Mouse (Mus musculus): ENCODE measurements around the gene Ppef1.
"Not testable (repeated sequence)": the region's sequence is repeated elsewhere in the genome, so short reads cannot be mapped to it uniquely, and the experiment has no call there.

The Ppef1 gene

DNA sequence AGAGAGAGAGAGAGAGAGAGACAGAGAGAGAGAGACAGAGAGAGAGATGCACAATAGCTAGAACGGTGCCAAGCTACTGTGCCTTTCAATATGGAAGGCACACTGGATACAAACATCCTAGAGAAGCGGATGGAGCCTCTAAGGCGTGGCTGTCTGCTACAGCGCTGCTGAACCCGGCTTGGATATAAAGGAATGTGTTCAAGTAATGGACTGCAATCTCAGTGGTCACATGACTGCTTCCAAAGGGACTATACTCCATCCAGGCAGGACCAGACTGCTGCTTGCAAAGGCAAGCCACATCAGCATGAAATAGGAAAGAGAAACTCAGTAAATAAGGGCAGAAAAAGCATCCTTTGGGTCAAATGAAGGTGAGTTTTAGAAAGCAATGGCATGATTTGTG, at the start of gene Ppef1:
Ppef1 (minus strand) TSS at position 116 of the 400 bp plus-strand sequence.
- in situ Hi-C loops (cut with MboI, MseI) = no loop called here

DNA sequence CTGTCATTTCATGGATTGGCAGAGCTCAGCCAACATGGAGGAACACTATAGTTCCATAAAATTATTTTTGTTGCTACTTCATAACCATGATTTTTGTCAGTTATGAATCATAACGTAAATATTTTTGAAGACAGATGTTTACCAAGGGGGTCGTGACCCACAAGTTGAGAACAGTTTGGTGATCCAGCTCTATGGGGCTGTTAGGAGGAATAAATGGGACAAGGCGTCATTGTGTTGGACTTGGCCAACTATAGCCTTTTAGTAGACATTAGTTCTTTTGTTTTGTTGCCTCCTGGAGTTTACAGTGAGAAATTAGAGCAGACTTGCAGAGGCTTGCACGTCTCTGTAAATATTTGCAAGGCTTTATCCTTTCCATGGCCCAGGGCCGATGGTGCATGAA, 46.7 kb upstream of the Ppef1 start:
- in situ Hi-C loops (cut with MboI, MseI) = no loop called here

DNA sequence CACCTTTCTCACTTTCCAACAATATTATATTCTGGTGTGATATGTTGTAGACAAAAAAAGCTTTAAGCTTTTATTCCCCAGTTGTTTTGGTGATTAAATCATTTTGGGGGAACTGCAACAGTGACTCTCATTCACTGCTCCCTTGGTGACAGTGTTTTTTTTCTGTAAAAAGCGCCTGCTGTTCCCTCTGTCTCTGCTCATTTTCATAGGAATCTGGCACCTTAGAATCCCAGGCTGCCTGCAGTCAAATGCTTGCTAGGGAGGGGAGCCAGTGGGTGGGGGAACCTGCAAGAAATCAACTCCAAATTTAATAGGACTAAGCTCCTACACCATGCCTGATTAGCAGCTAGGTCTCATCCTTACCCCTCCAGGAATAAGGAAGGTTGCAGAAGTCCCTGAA, 37.5 kb upstream of the Ppef1 start:
- in situ Hi-C loops (cut with MboI, MseI) = no loop called here

DNA sequence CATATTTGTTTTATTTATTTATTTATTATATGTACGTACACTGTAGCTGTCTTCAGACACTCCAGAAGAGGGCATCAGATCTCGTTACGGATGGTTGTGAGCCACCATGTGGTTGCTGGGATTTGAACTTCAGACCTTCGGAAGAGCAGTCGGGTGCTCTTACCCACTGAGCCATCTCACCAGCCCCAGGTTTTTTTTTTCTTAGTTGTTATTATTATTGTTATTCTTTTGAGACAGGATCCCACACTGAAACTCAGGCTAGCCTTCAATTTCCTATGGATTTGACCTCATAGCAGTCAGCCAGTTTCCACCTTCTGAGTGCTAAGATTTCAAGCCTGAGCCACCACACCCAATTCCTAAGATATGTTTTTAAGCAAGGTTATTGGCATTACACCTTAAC, 34.1 kb upstream of the Ppef1 start:
- in situ Hi-C loops (cut with MboI, MseI) = not testable (repeated sequence)

DNA sequence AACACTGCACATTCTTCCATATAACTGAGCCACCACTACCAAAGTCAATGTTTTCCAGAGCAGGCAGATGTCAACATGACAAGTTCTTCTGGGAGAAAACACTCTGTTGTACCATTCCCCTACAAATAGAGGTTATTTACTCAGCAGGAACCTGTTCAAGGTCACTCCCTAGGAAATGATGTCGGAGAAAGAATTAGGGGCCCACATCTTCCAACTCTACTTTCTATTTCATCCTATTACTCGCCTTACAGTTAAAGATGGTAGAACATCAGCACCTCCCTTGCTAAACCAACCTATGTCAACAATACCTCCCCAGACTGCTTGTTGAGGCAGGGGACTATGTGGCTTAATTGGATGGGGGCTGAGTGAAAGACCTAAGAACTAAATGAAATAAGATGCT, 32.1 kb upstream of the Ppef1 start, which contains the start of gene Rs1:
Rs1 (plus strand) TSS at position 301 of the 400 bp plus-strand sequence.
- in situ Hi-C loops (cut with MboI, MseI) = no loop called here

DNA sequence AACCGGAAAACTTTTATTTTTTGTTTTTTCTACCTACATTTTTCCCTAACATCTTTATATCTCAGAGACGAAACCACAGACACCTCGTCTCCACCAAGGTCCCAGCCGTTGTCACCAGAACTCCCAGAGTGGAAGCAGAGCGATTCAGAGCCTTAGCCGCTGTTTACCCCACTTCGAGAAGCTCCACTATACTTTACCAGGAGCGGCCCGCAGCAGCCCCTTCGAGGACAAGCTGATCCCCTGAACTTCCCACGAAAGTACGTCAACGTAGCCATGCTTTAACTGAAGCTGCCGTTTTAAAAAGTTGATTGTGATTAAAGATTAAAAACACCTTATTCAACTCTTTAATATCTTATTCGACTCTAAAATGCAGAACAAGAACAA, 30.7 kb upstream of the Ppef1 start:
- in situ Hi-C loops (cut with MboI, MseI) = no loop called here

DNA sequence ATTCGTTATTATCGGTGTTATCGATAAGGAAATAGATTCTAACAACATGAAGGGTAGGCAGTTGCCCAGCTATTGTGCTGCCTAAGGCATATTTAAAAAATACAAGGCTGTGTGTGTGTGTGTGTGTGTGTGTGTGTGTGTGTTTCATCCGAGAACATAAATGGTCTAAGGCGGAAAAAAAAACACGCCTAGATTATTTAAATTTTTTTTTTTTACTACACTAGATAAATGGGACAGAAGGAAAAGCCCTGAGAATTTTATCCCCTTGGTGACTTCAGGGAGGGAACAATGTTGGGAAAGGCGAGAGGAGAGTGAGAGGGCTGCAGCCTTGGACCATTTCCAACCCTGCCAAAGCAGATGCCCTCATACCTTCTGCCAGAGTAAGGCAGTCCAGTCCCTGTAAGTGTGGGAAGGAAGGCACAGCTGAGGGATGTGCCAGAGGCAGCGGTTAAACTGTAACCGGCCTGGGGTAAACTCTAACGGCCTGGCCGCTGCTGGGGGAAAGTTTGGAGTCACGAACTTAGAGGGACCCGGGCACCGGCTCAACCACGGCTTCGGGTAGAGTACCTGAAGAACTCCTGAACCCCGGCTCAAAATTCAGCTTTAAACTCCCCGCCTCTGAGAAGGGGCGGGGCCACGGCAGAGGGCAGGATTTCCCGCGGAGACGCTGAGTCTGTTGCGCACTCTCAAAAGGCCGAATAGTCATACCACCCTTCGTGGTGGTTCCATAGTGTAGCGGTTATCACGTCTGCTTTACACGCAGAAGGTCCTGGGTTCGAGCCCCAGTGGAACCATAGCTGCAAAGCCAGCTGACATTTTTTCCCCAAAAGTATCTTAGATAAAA, 30.0 kb upstream of the Ppef1 start:
- in situ Hi-C loops (cut with MboI, MseI) = no loop called here

DNA sequence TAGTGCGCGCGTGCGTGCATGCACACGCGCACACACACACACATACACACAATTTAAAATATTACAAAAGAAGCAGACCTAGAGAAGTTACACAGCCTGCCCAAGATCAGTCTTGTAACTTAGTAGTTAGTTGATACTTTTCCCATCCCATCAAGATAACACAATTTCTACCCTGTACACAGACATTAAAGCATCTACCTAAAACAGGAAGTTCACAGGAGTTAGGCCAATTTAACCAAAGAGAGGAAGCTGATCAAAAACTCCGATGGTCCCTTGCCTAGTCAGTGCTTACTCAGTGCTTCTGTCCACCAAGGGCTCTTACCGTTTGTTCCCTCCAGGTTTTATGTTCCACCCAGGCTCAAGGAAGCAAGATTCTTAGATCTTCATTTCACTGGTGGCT, 15.2 kb upstream of the Ppef1 start:
- in situ Hi-C loops (cut with MboI, MseI) = no loop called here

DNA sequence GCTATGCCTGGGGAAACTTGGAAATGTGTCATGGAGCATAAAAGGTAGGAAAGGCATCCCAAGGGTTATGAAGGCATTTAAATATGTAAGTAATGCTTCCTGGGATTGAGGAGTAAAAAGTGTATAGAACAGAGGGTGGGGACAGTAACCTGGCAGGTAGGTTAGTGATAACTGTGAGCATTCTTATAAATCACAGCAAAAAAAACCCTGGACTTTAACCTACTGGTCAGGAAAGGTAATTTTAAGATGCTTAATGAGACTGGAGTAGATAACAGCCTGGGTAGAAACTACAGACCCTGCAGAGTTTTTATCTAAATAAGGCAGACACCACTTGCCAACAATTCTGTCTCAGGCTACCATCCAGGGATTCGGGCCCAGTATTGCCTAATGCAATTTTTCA, 13.1 kb upstream of the Ppef1 start:
- in situ Hi-C loops (cut with MboI, MseI) = no loop called here

DNA sequence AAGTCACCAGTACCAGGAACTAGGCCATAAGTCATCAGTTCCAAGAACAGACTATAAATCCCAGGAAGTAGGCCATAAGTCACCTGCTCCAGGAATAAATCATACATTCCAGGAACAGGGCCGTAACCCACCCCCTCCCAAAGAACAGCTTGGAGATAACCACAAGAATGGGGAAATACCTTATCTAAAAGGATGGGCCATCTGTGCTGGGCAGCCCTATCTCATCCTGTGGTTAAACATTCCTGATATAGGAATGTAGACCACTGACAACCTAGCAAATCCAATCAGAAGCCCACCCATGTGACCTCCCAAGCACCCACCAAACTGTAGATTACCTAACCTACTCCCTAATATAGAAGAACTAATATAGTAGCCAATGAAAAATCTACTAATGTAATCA, 9.8 kb upstream of the Ppef1 start:
- in situ Hi-C loops (cut with MboI, MseI) = no loop called here

DNA sequence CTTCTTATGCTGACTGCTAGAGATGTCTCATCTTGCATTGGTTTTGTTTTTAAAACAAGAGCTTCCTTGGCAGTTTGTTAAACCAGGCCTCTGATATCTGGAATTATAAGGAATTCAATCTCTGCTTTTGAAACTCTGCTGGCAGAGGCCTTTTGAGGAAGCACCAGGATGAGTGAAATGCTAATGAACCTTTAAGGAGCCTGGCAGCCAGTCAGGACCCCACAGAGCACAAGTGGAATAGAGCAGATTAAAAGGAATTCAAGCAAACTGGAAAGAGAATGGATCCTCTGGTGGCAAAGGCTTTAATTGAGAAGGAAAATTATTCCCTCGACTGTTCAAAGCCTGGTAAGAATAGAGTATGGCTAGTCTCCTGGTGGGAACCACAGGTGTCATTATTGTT, 36.4 kb downstream of the Ppef1 start:
- in situ Hi-C loops (cut with MboI, MseI) = no loop called here

DNA sequence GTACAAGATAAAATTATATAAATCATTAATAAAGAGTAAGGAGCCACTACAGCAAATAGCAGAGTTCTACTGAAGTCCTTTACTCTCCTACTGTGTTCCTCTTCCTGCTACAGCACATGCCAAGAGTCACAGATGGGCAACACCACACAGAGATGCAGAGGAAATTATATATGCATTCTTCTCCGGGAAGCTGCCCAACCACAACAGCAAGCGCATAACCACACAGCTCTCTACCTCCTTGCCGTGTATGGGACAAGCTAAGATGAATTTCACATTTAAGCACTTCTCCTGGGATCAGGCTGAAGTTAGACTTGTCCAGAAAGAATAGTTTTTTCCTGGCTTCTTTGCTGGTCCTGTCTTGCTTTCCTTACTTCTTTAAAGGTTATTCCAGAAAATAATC, 44.0 kb downstream of the Ppef1 start:
- in situ Hi-C loops (cut with MboI, MseI) = no loop called here

DNA sequence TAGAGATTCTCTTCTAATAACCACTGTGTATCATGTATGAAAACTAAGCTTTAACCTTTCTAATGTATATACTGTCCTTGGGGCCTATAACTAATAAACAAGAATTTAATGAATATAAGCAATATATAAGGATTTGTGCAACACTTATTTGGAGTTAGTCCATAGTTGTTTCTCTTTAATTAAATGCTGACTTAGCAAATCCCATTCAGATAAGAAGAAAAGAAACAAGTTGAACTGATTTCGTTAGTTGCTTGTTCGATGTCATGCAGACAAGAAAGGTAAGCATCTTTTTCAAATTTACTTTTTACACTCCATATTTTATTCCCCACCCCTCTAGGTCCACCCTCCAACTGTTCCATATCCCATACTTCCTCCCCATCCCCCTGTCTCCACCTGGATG, 45.5 kb downstream of the Ppef1 start:
- in situ Hi-C loops (cut with MboI, MseI) = no loop called here

DNA sequence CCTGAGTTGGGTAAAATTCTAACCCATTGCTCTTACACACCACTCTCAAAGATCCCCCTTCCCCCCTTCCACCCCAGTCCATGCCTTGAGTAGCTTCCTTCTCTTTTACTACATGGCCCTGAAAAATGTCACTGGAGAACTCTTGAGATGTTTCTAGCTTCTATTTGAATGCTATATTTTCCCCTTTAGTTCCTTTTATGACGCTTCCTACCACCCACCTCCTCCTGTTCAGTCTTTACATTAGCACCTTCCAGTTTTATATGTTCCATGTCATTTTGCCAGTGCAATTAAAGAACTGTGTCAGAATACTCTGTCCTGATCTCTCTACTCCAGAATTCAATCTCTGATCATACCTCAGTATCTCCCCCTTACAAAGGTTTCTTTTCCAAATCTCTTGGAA, 65.6 kb downstream of the Ppef1 start:
- in situ Hi-C loops (cut with MboI, MseI) = no loop called here

DNA sequence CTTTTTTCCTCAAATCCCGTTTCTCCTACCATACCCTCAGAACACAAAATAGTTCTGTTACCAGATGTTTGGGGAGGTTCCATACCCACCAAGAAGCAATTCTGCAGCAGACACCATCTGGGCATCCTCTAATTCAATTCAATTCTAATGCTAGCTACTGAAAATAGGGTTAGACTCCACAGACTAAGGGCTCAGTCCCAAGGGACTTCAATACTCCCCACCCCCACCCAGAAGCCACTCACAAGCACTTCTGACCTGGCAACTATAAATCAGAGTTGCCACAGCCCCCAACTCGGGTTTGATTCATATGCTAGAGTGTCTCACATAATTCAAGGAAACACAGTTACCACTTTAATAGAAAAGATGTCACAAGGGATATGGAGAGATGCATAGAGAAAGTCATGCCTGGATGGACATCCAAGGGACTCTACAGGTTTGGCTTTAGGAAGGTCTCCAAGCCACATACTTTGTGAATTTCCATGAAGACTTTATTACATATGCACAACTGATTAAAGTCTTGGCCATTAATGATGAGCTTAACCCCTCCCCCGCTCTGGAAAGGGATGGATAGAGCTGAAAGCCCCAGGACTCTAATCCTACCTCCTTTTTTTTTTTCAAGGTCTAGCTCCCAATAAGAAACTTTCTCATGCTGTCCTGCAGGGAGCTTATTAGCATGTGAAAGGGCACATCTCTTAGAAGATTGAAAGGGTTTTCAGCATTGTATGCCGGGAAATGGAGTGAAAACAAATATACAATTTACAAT, 124.5 kb downstream of the Ppef1 start:
- in situ Hi-C loops (cut with MboI, MseI) = loop anchor here (10.0 kb wide), 1 partner anchor 394 kb away; no protein-coding TSS in a partner anchor

DNA sequence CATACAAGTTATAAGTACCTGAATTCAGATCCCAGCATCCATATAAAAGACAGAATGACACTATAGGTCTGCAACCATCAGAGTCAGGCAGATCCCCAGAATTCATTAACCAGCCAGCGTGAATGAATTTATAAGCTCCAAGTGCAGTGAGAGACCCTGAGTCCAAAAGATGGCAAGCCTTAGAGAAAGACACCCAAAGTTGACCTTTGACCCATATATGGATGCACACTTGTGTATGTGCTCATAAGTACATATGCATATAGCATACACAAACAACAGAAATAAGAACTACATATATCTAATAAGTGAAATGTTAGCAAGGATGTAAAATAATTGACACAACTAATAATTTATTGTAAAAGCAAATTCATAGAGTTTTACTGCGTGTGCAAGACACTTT, 125.1 kb downstream of the Ppef1 start:
- in situ Hi-C loops (cut with MboI, MseI) = loop anchor here (10.0 kb wide), 1 partner anchor 394 kb away; no protein-coding TSS in a partner anchor

DNA sequence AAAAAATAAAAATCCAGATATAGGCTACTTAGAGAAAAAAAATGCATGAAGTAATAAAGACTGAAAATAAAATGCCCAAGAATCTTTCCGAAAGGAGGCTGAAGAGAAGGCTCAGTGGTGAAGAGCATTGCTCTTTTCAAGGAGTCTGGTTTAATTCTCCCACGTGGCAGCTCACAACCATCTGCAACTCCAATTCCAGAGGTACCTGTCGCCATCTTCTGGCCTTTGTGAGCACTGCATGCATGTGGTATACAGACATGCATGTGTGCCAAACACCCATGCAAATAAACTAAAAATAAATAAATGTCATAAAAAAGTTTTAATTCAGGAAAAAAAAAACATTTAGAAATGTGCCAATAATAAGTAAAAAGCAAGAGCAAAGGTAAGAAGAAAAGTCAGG, 125.7 kb downstream of the Ppef1 start:
- in situ Hi-C loops (cut with MboI, MseI) = loop anchor here (10.0 kb wide), 1 partner anchor 395 kb away; no protein-coding TSS in a partner anchor

DNA sequence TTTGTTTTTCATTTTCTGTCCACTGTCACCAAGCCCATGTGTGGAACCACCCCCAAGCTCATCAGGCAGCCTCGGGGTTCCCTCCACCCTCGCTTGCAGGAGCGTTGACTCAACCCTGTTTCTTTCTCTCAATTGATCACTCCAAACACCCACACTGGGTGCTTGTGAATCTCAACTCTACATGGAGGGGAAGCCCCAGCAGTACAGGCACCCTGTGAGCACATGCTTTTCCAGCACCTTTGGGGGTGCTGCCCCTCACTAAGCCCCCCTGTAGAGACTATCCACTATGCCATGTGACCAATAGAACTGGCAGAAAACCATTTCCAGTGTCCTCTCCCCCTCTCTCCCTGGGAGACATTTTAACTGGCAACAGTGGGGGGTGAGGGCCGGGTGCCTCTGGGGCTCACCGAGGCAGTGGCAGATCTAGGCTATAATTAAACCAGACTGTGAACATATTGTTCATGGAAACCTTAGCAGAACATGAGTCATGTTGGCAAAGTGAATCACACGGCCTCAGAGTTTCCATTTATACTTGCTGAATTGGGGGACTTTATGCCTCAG, 131.5 kb downstream of the Ppef1 start:
- in situ Hi-C loops (cut with MboI, MseI) = no loop called here

DNA sequence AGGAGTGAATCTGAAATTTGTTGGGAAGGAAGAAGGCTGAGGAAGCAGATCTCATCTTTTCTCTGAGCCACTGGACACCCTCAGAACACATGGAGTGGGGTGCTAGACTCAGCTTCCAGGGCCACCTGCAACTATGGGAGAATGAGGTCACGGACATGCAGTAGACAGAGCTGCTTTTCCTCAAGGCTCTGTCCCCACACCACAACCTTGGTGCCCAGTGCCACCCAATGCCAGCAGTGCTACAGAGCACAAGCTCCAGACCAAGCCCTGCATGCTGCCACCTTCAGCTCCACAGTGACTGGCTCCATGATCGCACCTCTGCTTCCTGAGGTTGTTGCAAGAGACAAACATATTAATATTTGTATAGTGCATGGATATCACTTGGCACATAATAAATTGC, 132.2 kb downstream of the Ppef1 start:
- in situ Hi-C loops (cut with MboI, MseI) = no loop called here

DNA sequence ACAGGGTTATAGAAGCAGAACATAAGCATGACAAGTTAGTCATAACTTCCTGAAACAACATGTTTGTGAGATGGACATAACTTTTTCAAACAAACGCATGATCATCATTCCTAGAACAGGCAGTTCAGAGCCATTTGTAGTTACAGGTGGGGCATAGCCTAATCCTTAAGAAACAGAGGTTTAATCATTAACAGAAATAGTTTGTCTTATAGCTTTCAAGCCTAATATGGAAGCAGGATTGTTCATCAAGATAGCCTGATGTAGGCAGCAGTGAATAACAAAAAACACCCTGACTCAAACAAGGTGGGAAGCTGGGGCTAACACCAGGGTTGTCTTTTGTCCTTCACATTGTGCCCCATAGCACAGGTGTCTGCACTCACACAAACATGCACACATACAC, 132.8 kb downstream of the Ppef1 start:
- in situ Hi-C loops (cut with MboI, MseI) = no loop called here

DNA sequence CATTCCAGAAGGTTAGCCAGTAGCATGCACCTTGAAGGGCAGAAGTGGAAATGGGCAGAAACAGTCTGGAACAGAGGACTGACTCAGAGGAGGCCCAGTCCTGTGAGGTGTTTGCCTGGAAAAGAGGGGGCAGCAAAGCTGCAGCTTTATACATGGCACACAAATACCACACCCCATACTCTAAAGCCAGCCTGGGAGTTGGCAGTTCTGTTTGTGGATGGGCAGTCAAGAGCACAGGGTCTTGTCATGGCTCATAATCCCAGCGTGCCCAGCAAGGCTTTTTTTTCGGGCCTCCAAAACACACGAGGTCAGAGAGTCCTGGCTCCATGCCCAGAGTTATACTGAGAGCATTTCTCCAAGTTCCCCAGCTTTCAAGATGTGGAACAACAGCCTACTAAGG, 134.5 kb downstream of the Ppef1 start:
- in situ Hi-C loops (cut with MboI, MseI) = no loop called here
